Mouse (Mus musculus) MEL (cell line): ENCODE measurements around the gene Ddb2. TPM values are rescaled to one million over a fixed set of nuclear protein-coding genes. Genes with fewer than 3 reads are reported as not detected.

Experiments used
- DNase-seq: peaks from one replicate; pipeline ENCODE4 v3.0.0; 2011; ENCODE audit warnings: low read depth, low spot score
- H3K27ac ChIP-seq: 2 replicates; pipeline ENCODE4 v1.5.1; 2012; ENCODE audit warnings: low read depth, mild to moderate bottlenecking, control low read depth, low read length, moderate library complexity; ENCODE audit not compliant: control insufficient read depth
- H3K27me3 ChIP-seq, 2 experiments: fragments of 150-350 bp in 1 of 2; sonication (generic) in 1 of 2; 2 replicates each; pipeline ENCODE4 v1.6.1; 2012; ENCODE audit warnings: low read length in 2 of 2, mild to moderate bottlenecking in 2 of 2, improper control_type of control experiment in 1 of 2, moderate library complexity in 1 of 2; ENCODE audit not compliant: insufficient read depth in 2 of 2, control insufficient read depth in 1 of 2
- H3K36me3 ChIP-seq, 2 experiments: 2 replicates each; pipeline ENCODE4 v1.6.1; 2012 to 2014; ENCODE audit warnings: low read length in 2 of 2, improper control_type of control experiment in 1 of 2, inconsistent platforms in 1 of 2, mild to moderate bottlenecking in 1 of 2; ENCODE audit not compliant: insufficient read depth in 2 of 2, control insufficient read depth in 1 of 2
- H3K4me1 ChIP-seq, 2 experiments: fragments of 150-350 bp in 1 of 2; sonication (generic) in 1 of 2; 2 replicates each; pipeline ENCODE4 v1.6.1; 2012; ENCODE audit warnings: low read length in 2 of 2, improper control_type of control experiment in 1 of 2, mild to moderate bottlenecking in 1 of 2; ENCODE audit not compliant: insufficient read depth in 2 of 2, control insufficient read depth in 1 of 2
- H3K4me3 ChIP-seq, 2 experiments: fragments of 150-350 bp in 1 of 2; sonication (generic) in 1 of 2; 2 replicates each; pipeline ENCODE4 v1.5.1; 2012; ENCODE audit warnings: low read depth in 2 of 2, low read length in 2 of 2, mild to moderate bottlenecking in 2 of 2, moderate library complexity in 2 of 2, control low read depth in 1 of 2, improper control_type of control experiment in 1 of 2; ENCODE audit not compliant: control insufficient read depth in 1 of 2, insufficient read depth in 1 of 2
- H3K79me2 ChIP-seq: 2 replicates; pipeline ENCODE4 v1.6.1; 2012; ENCODE audit warnings: mild to moderate bottlenecking, low read length, moderate library complexity; ENCODE audit not compliant: control insufficient read depth, poor library complexity, insufficient read depth
- H3K9ac ChIP-seq: 2 replicates; pipeline ENCODE4 v1.6.1; 2012; ENCODE audit warnings: low read depth, mild to moderate bottlenecking, control low read depth, low read length, moderate library complexity; ENCODE audit not compliant: control insufficient read depth, poor library complexity, severe bottlenecking
- H3K9me3 ChIP-seq: fragments of 150-350 bp; sonication (generic); replicated peaks from 2 replicates; pipeline ENCODE4 v1.6.1; 2012; ENCODE audit warnings: mild to moderate bottlenecking, low read length, improper control_type of control experiment, moderate library complexity; ENCODE audit not compliant: insufficient read depth
- CHD2 ChIP-seq: IDR thresholded peaks from 2 replicates; pipeline ENCODE4 v1.6.1; 2011; ENCODE audit warnings: low read length, improper control_type of control experiment
- E2F4 ChIP-seq: IDR thresholded peaks from 2 replicates; pipeline ENCODE4 v1.6.1; 2011; ENCODE audit warnings: low read depth, low read length, improper control_type of control experiment, borderline replicate concordance
- ELF1 ChIP-seq: IDR thresholded peaks from 2 replicates; pipeline ENCODE4 v1.6.1; 2014; ENCODE audit warnings: low read depth, mild to moderate bottlenecking, inconsistent platforms, low read length, improper control_type of control experiment, moderate library complexity
- EP300 ChIP-seq, 2 experiments: IDR thresholded peaks; 2 replicates each; pipeline ENCODE4 v1.6.1; 2011; ENCODE audit warnings: improper control_type of control experiment in 2 of 2, low read length in 2 of 2, low read depth in 1 of 2, mild to moderate bottlenecking in 1 of 2
- GABPA ChIP-seq: IDR thresholded peaks from 2 replicates; pipeline ENCODE4 v1.6.1; 2012; ENCODE audit warnings: low read depth, mild to moderate bottlenecking, inconsistent platforms, low read length, improper control_type of control experiment, moderate library complexity
- HCFC1 ChIP-seq: IDR thresholded peaks from 2 replicates; pipeline ENCODE4 v1.6.1; 2012; ENCODE audit warnings: low read depth, mild to moderate bottlenecking, inconsistent platforms, low read length, improper control_type of control experiment, moderate library complexity
- JUND ChIP-seq: IDR thresholded peaks from 2 replicates; pipeline ENCODE4 v1.6.1; 2011; ENCODE audit warnings: low read depth, mild to moderate bottlenecking, improper control_type of control experiment, low read length
- MAZ ChIP-seq: IDR thresholded peaks from 2 replicates; pipeline ENCODE4 v1.6.1; 2012; ENCODE audit warnings: low read depth, mild to moderate bottlenecking, inconsistent platforms, low read length, improper control_type of control experiment
- MEF2A ChIP-seq: IDR thresholded peaks from 2 replicates; pipeline ENCODE4 v1.6.1; 2014; ENCODE audit warnings: low read depth, mild to moderate bottlenecking, inconsistent platforms, low read length, improper control_type of control experiment; ENCODE audit not compliant: poor library complexity, insufficient replicate concordance, severe bottlenecking; ENCODE audit errors: extremely low read depth
- MXI1 ChIP-seq: IDR thresholded peaks from 2 replicates; pipeline ENCODE4 v1.6.1; 2011; ENCODE audit warnings: mild to moderate bottlenecking, low read depth, low read length, improper control_type of control experiment
- MYC ChIP-seq: IDR thresholded peaks from 2 replicates; pipeline ENCODE4 v1.6.1; 2011; ENCODE audit warnings: low read depth, mild to moderate bottlenecking, low read length, improper control_type of control experiment, moderate library complexity
- POLR2A ChIP-seq, 2 experiments: IDR thresholded peaks; 2 replicates each; pipeline ENCODE4 v1.6.1; 2011 to 2012; ENCODE audit warnings: low read length in 2 of 2, mild to moderate bottlenecking in 2 of 2, control low read depth in 1 of 2, improper control_type of control experiment in 1 of 2, low read depth in 1 of 2, moderate library complexity in 1 of 2; ENCODE audit not compliant: control insufficient read depth in 1 of 2, insufficient read depth in 1 of 2, poor library complexity in 1 of 2
- RCOR1 ChIP-seq: IDR thresholded peaks from 2 replicates; pipeline ENCODE4 v1.6.1; 2012; ENCODE audit warnings: low read depth, mild to moderate bottlenecking, inconsistent platforms, low read length, improper control_type of control experiment
- SMC3 ChIP-seq: IDR thresholded peaks from 2 replicates; pipeline ENCODE4 v1.6.1; 2011; ENCODE audit warnings: low read depth, low read length, improper control_type of control experiment
- TAL1 ChIP-seq: IDR thresholded peaks from 2 replicates; pipeline ENCODE4 v1.6.1; 2012; ENCODE audit warnings: mild to moderate bottlenecking, inconsistent platforms, low read length, moderate library complexity, mixed read lengths
- TBP ChIP-seq: IDR thresholded peaks from 2 replicates; pipeline ENCODE4 v1.8.0; 2011; ENCODE audit warnings: low read depth, low read length, improper control_type of control experiment
- TCF12 ChIP-seq: IDR thresholded peaks from 2 replicates; pipeline ENCODE4 v1.6.1; 2014; ENCODE audit warnings: low read depth, mild to moderate bottlenecking, inconsistent platforms, low read length, improper control_type of control experiment, moderate library complexity
- UBTF ChIP-seq: IDR thresholded peaks from 2 replicates; pipeline ENCODE4 v1.6.1; 2012; ENCODE audit warnings: low read depth, mild to moderate bottlenecking, inconsistent platforms, low read length, improper control_type of control experiment, moderate library complexity, borderline replicate concordance; ENCODE audit not compliant: insufficient read depth
- USF1 ChIP-seq: IDR thresholded peaks from 2 replicates; pipeline ENCODE4 v1.6.1; 2014; ENCODE audit warnings: low read depth, mild to moderate bottlenecking, inconsistent platforms, low read length, improper control_type of control experiment, moderate library complexity
- ZKSCAN1 ChIP-seq: IDR thresholded peaks from 2 replicates; pipeline ENCODE4 v1.6.1; 2012; ENCODE audit warnings: low read depth, mild to moderate bottlenecking, inconsistent platforms, low read length, improper control_type of control experiment, moderate library complexity
- ZMIZ1 ChIP-seq: IDR thresholded peaks from 2 replicates; pipeline ENCODE4 v1.6.1; 2012; ENCODE audit warnings: low read depth, mild to moderate bottlenecking, inconsistent platforms, low read length, improper control_type of control experiment, moderate library complexity
- ZNF384 ChIP-seq: IDR thresholded peaks from 2 replicates; pipeline ENCODE4 v1.6.1; 2012; ENCODE audit warnings: low read depth, mild to moderate bottlenecking, inconsistent platforms, low read length, improper control_type of control experiment
- polyA plus RNA-seq, 2 experiments: library from polyadenylated mRNA; stranded (reverse) in 1 of 2; unstranded in 1 of 2; fragments of >175 nt in 1 of 2; fragments of >200 nt in 1 of 2; gene quantifications; 2 replicates each; pipeline versions ENCODE4 v1.2.1 to v1.2.4; 2012; ENCODE audit warnings: low replicate concordance in 2 of 2, low read depth in 1 of 2; ENCODE audit not compliant: insufficient read length in 2 of 2, insufficient read depth in 1 of 2, missing spikeins in 1 of 2
- total RNA-seq: library from RNA; depleted of rRNA; stranded (reverse); fragments of 300-350 nt; gene quantifications from 2 replicates; pipeline ENCODE4 v1.2.3, GENCODE M21; 2012

Gene Ddb2
- total and polyA plus RNA-seq, 3 experiments, result 8.4 to 12.6 TPM; not detected in 1

DNA sequence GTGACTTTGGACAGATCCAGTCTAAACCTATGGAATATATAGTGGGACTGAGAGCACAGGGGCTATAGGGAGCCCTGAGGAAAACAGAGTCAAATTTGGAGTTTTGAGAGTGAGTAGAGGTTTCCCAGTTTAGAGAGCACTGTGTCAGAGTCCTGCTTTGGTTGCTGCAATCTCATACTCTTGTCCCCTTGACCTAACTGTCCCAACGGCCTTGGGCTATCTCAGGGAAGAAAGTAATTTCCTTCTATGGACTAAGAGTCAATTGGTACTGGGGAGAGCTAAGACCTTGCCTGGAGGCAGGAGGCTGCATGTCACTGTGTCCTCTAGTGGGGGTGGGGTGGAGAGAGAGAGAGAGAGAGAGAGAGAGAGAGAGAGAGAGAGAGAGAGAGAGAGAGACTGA lies 22.0 kb upstream of the Ddb2 start:
- H3K27ac ChIP-seq, result no peak overlapping the region
- no peak for DNase-seq
- no peaks in the 10 kb centered on the region for H3K79me2 ChIP-seq
- H3K9ac ChIP-seq, result no peak overlapping the region
- H3K27me3 ChIP-seq, result no peaks in the 10 kb centered on the region; a peak in 1 of 4 replicates
- no peak for TF ChIP-seq TCF12
- no peak for TF ChIP-seq ZNF384
- TF ChIP-seq E2F4, result no peak
- TF ChIP-seq GABPA, result no peak
- no peaks in the 10 kb centered on the region for H3K36me3 ChIP-seq
- no peaks in the 10 kb centered on the region for H3K9me3 ChIP-seq
- H3K4me3 ChIP-seq, result no peak overlapping the region
- no peaks in the 10 kb centered on the region for H3K4me1 ChIP-seq

DNA sequence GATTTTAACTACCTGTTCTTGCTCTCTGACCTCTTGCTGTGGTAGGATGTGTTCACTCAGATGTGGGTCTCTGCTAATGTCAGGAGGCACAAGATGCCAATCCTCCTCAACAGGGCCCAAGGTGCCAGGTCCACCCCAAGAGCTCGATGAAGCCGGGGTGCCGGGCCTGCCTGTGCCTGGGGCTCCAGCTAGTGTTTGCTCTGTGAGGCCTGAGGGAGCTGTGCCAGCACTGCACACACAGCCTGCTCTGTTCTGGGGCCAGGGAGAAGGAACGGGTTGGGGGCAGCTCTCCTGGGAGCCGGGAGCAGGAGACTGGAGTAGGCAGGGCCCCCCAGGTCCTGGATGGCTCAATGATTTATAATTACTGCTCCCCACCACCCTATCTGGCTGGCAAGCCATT lies 21.3 kb upstream of the Ddb2 start:
- Histone ChIP-seq H3K9me3 (no peaks in the 10 kb centered on the region), H3K27ac (no peak overlapping the region), H3K79me2 (no peaks in the 10 kb centered on the region), H3K36me3 (no peaks in the 10 kb centered on the region), H3K9ac (no peak overlapping the region; the same call in 1 of the 2 replicates), H3K4me1 (no peaks in the 10 kb centered on the region), H3K27me3 (no peaks in the 10 kb centered on the region; a peak in 1 of 4 replicates), H3K4me3 (no peak overlapping the region; a peak in 1 of 4 replicates)
- no peak for DNase-seq
- TF ChIP-seq MXI1, result no peak
- no peak for TF ChIP-seq TAL1
- no peak for TF ChIP-seq ZNF384
- TF ChIP-seq HCFC1, result no peak
- TF ChIP-seq ZMIZ1, result no peak
- TF ChIP-seq CHD2, result no peak
- no peak for TF ChIP-seq GABPA
- TF ChIP-seq SMC3, result no peak
- no peak for TF ChIP-seq POLR2A (IDR thresholded peaks at IDR 0.05; ENCODE audit: control insufficient read depth in 1 of 2, insufficient read depth in 1 of 2, low read depth in 1 of 2, low read length in 2 of 2, poor library complexity in 1 of 2)
- TF ChIP-seq RCOR1, result no peak
- TF ChIP-seq ELF1, result no peak
- TF ChIP-seq EP300 (IDR thresholded peaks at IDR 0.05; ENCODE audit: low read depth in 1 of 2, low read length in 2 of 2), result no peak
- TF ChIP-seq MEF2A, result no peak
- no peak for TF ChIP-seq UBTF
- TF ChIP-seq JUND, result no peak
- no peak for TF ChIP-seq ZKSCAN1
- TF ChIP-seq MYC, result no peak
- TF ChIP-seq TBP, result no peak
- TF ChIP-seq MAZ, result no peak
- TF ChIP-seq USF1, result no peak
